Mouse (Mus musculus): Measurements from ENCODE around the gene Gm10310. TPM values are rescaled to one million over a fixed set of nuclear protein-coding genes. Genes with fewer than 3 reads are reported as not detected.
"Not testable (repeated sequence)": the region's sequence is repeated elsewhere in the genome, so short reads cannot be mapped to it uniquely, and the experiment has no call there.

Gene Gm10310
- polyA plus RNA-seq, 2 experiments: not detected

GRCm38 (mm10) chr10:129967166-129967565 is 17.7 kb downstream of the Gm10310 start, which contains the start of gene Olfr819:
Olfr819 (minus strand) TSS chr10:129967266.
- not testable (repeated sequence) for H3K4me1 ChIP-seq (ENCODE audit: control insufficient read depth, insufficient read depth, low read length); H3K9ac ChIP-seq (ENCODE audit: low read depth, low read length, severe bottlenecking); DNase-seq (ENCODE audit: low spot score); H3K36me3 ChIP-seq (ENCODE audit: control insufficient read depth, insufficient read depth, low read length); H3K4me2 ChIP-seq (replicated peaks; ENCODE audit: low read depth, low read length, severe bottlenecking); H3K27ac ChIP-seq (replicated peaks; ENCODE audit: low read depth, low read length); ATAC-seq (ENCODE audit: low FRiP score, low read depth); H3K9me3 ChIP-seq (ENCODE audit: control insufficient read depth, low read length); H3K4me3 ChIP-seq (replicated peaks; ENCODE audit: low read length); H3K27me3 ChIP-seq (ENCODE audit: control insufficient read depth, insufficient read depth, low read length)
- 73% methylated on average over 2 of the region's 2 CpGs for WGBS

GRCm38 (mm10) chr10:129966232-129966631 is 18.6 kb downstream of the Gm10310 start:
- ATAC-seq (ENCODE audit: low FRiP score, low read depth); DNase-seq (ENCODE audit: low spot score); H3K4me2 ChIP-seq (replicated peaks; ENCODE audit: low read depth, low read length, severe bottlenecking); H3K9me3 ChIP-seq (ENCODE audit: control insufficient read depth, low read length); H3K4me3 ChIP-seq (replicated peaks; ENCODE audit: low read length); H3K4me1 ChIP-seq (ENCODE audit: control insufficient read depth, insufficient read depth, low read length); H3K9ac ChIP-seq (ENCODE audit: low read depth, low read length, severe bottlenecking); H3K27ac ChIP-seq (replicated peaks; ENCODE audit: low read depth, low read length); H3K27me3 ChIP-seq (ENCODE audit: control insufficient read depth, insufficient read depth, low read length); H3K36me3 ChIP-seq (ENCODE audit: control insufficient read depth, insufficient read depth, low read length): not testable (repeated sequence)
- 91% methylated on average over 2 of the region's 3 CpGs for WGBS

DNA sequence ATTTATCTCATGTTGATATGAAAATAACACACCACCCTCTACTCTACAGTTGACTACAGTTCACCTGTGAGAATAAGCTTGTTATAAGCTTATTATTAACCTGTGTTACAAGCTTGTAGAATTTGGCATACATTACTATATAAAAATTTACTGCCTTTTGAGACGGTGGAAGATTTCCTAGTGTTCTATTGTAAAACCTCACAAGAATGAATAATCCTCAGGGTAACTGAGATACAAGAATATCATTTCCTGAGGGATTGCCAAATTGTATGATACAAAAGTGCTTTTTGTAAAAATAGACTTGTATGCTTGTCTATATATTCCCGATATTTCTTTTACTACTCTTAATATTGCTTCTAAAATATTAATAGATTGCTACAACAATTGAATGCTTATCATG is 35.9 kb downstream of the Gm10310 start, which contains the start of gene Olfr818:
Gene Olfr818 (minus strand): TSS at position 101 of the 400 bp plus-strand sequence.
- ATAC-seq (ENCODE audit: low FRiP score, low read depth) (no peak), DNase-seq (ENCODE audit: low spot score) (no peak)
- Histone ChIP-seq H3K36me3 (ENCODE audit: control insufficient read depth, insufficient read depth, low read length) (no peaks in the 10 kb centered on the region), H3K4me1 (ENCODE audit: control insufficient read depth, insufficient read depth, low read length) (no peaks in the 10 kb centered on the region), H3K4me2 (replicated peaks; ENCODE audit: low read depth, low read length, severe bottlenecking) (no peak within 1 kb of the TSS), H3K4me3 (replicated peaks; ENCODE audit: low read length) (no peak within 1 kb of the TSS), H3K9ac (ENCODE audit: low read depth, low read length, severe bottlenecking) (no peak within 1 kb of the TSS), H3K27ac (replicated peaks; ENCODE audit: low read depth, low read length) (no peak within 1 kb of the TSS), H3K27me3 (ENCODE audit: control insufficient read depth, insufficient read depth, low read length) (no peaks in the 10 kb centered on the region), H3K9me3 (ENCODE audit: control insufficient read depth, low read length) (no peaks in the 10 kb centered on the region)
- TF ChIP-seq POLR2A (IDR thresholded peaks at IDR 0.05; ENCODE audit: borderline replicate concordance, extremely low read depth, insufficient read depth, insufficient read length): no peak
- WGBS: 78% methylated on average over 2 of the region's 2 CpGs

Other genes with a start within 250 kb of the Gm10310 start
- gene Olfr806, start 243.1 kb downstream of the Gm10310 start, polyA plus RNA-seq (2012; rRNA removed): not detected in 2 replicates
- not detected in 2 replicates for gene Olfr806, start 243.1 kb downstream of the Gm10310 start, polyA plus RNA-seq (2014; fragmentation: Nextera tagmentation; extraction: Ambion mirVana)
- gene Olfr807, start 227.3 kb downstream of the Gm10310 start, polyA plus RNA-seq (2012; rRNA removed): not detected in 2 replicates
- gene Olfr807, start 227.3 kb downstream of the Gm10310 start, polyA plus RNA-seq (2014; fragmentation: Nextera tagmentation; extraction: Ambion mirVana): not detected in 2 replicates
- not detected in 2 replicates for gene Olfr808, start 219.6 kb downstream of the Gm10310 start, polyA plus RNA-seq (2012; rRNA removed)
- not detected in 2 replicates for gene Olfr808, start 219.6 kb downstream of the Gm10310 start, polyA plus RNA-seq (2014; fragmentation: Nextera tagmentation; extraction: Ambion mirVana)
- gene Olfr809, start 210.4 kb downstream of the Gm10310 start, polyA plus RNA-seq (2012; rRNA removed): not detected in 2 replicates
- gene Olfr809, start 210.4 kb downstream of the Gm10310 start, polyA plus RNA-seq (2014; fragmentation: Nextera tagmentation; extraction: Ambion mirVana): not detected in 2 replicates
- gene Olfr810, start 190.1 kb downstream of the Gm10310 start, polyA plus RNA-seq (2012; rRNA removed): not detected in 2 replicates
- gene Olfr810, start 190.1 kb downstream of the Gm10310 start, polyA plus RNA-seq (2014; fragmentation: Nextera tagmentation; extraction: Ambion mirVana): not detected in 2 replicates
- not detected in 2 replicates for gene Olfr811, start 180.7 kb downstream of the Gm10310 start, polyA plus RNA-seq (2012; rRNA removed)
- gene Olfr811, start 180.7 kb downstream of the Gm10310 start, polyA plus RNA-seq (2014; fragmentation: Nextera tagmentation; extraction: Ambion mirVana): not detected in 2 replicates
- gene Olfr812, start 139.0 kb downstream of the Gm10310 start, polyA plus RNA-seq (2012; rRNA removed): not detected in 2 replicates
- gene Olfr812, start 139.0 kb downstream of the Gm10310 start, polyA plus RNA-seq (2014; fragmentation: Nextera tagmentation; extraction: Ambion mirVana): not detected in 2 replicates
- gene Olfr813, start 129.7 kb downstream of the Gm10310 start, polyA plus RNA-seq (2012; rRNA removed): not detected in 2 replicates
- not detected in 2 replicates for gene Olfr813, start 129.7 kb downstream of the Gm10310 start, polyA plus RNA-seq (2014; fragmentation: Nextera tagmentation; extraction: Ambion mirVana)
- not detected in 2 replicates for gene Olfr814, start 105.2 kb downstream of the Gm10310 start, polyA plus RNA-seq (2012; rRNA removed)
- not detected in 2 replicates for gene Olfr814, start 105.2 kb downstream of the Gm10310 start, polyA plus RNA-seq (2014; fragmentation: Nextera tagmentation; extraction: Ambion mirVana)
- not detected in 2 replicates for gene Olfr815, start 79.2 kb downstream of the Gm10310 start, polyA plus RNA-seq (2012; rRNA removed)
- not detected in 2 replicates for gene Olfr815, start 79.2 kb downstream of the Gm10310 start, polyA plus RNA-seq (2014; fragmentation: Nextera tagmentation; extraction: Ambion mirVana)
- not detected in 2 replicates for gene Olfr816, start 69.5 kb downstream of the Gm10310 start, polyA plus RNA-seq (2012; rRNA removed)
- not detected in 2 replicates for gene Olfr816, start 69.5 kb downstream of the Gm10310 start, polyA plus RNA-seq (2014; fragmentation: Nextera tagmentation; extraction: Ambion mirVana)
- not detected in 2 replicates for gene Olfr818, start 36.0 kb downstream of the Gm10310 start, polyA plus RNA-seq (2012; rRNA removed)
- not detected in 2 replicates for gene Olfr818, start 36.0 kb downstream of the Gm10310 start, polyA plus RNA-seq (2014; fragmentation: Nextera tagmentation; extraction: Ambion mirVana)
- not detected in 2 replicates for gene Olfr819, start 17.8 kb downstream of the Gm10310 start, polyA plus RNA-seq (2012; rRNA removed)
- gene Olfr819, start 17.8 kb downstream of the Gm10310 start, polyA plus RNA-seq (2014; fragmentation: Nextera tagmentation; extraction: Ambion mirVana): not detected in 2 replicates
- gene Olfr247, start 8.9 kb downstream of the Gm10310 start, polyA plus RNA-seq (2012; rRNA removed): not detected in 2 replicates
- gene Olfr247, start 8.9 kb downstream of the Gm10310 start, polyA plus RNA-seq (2014; fragmentation: Nextera tagmentation; extraction: Ambion mirVana): not detected in 2 replicates
- not detected in 2 replicates for gene Olfr820, start 27.6 kb upstream of the Gm10310 start, polyA plus RNA-seq (2012; rRNA removed)
- not detected in 2 replicates for gene Olfr820, start 27.6 kb upstream of the Gm10310 start, polyA plus RNA-seq (2014; fragmentation: Nextera tagmentation; extraction: Ambion mirVana)
- not detected in 2 replicates for gene Olfr821, start 45.3 kb upstream of the Gm10310 start, polyA plus RNA-seq (2012; rRNA removed)
- gene Olfr821, start 45.3 kb upstream of the Gm10310 start, polyA plus RNA-seq (2014; fragmentation: Nextera tagmentation; extraction: Ambion mirVana): not detected in 2 replicates
- not detected in 2 replicates for gene Olfr822, start 86.1 kb upstream of the Gm10310 start, polyA plus RNA-seq (2012; rRNA removed)
- gene Olfr822, start 86.1 kb upstream of the Gm10310 start, polyA plus RNA-seq (2014; fragmentation: Nextera tagmentation; extraction: Ambion mirVana): not detected in 2 replicates
- gene Olfr823, start 130.3 kb upstream of the Gm10310 start, polyA plus RNA-seq (2012; rRNA removed): not detected in 2 replicates
- not detected in 2 replicates for gene Olfr823, start 130.3 kb upstream of the Gm10310 start, polyA plus RNA-seq (2014; fragmentation: Nextera tagmentation; extraction: Ambion mirVana)
- not detected in 2 replicates for gene Olfr824, start 144.9 kb upstream of the Gm10310 start, polyA plus RNA-seq (2012; rRNA removed)
- gene Olfr824, start 144.9 kb upstream of the Gm10310 start, polyA plus RNA-seq (2014; fragmentation: Nextera tagmentation; extraction: Ambion mirVana): not detected in 2 replicates
- not detected in 2 replicates for gene Olfr825, start 181.7 kb upstream of the Gm10310 start, polyA plus RNA-seq (2012; rRNA removed)
- gene Olfr825, start 181.7 kb upstream of the Gm10310 start, polyA plus RNA-seq (2014; fragmentation: Nextera tagmentation; extraction: Ambion mirVana): not detected in 2 replicates
- not detected in 2 replicates for gene Olfr826, start 199.1 kb upstream of the Gm10310 start, polyA plus RNA-seq (2012; rRNA removed)
- not detected in 2 replicates for gene Olfr826, start 199.1 kb upstream of the Gm10310 start, polyA plus RNA-seq (2014; fragmentation: Nextera tagmentation; extraction: Ambion mirVana)
- not detected in 2 replicates for gene Olfr827, start 229.3 kb upstream of the Gm10310 start, polyA plus RNA-seq (2012; rRNA removed)
- gene Olfr827, start 229.3 kb upstream of the Gm10310 start, polyA plus RNA-seq (2014; fragmentation: Nextera tagmentation; extraction: Ambion mirVana): not detected in 2 replicates

All from limb, embryonic 14.5 days (tissue).